ENCODE assay signal across 18 mouse cellular contexts in genomic region chr16:35233329-35233728, GRCm38 (mm10).
DNase-seq lines count a peak whose midpoint lies in the region; ATAC-seq and TF ChIP-seq lines count a peak whose summit lies in the region.
"Had no signal": no experiment of that assay in that cellular context is flagged by ENCODE, and none has a peak within 500 bp of the region (broad histone marks: within the 10 kb centered on the region; RNA-seq: fewer than 3 reads in every experiment).

No protein-coding gene starts in this region.

- no peak overlapping the region for H3K4me3 ChIP-seq in forebrain, embryonic 16.5 days (replicated peaks; ENCODE audit: low read length)
- H3K4me3 ChIP-seq in forebrain, embryonic 10.5 days = no peak overlapping the region
- no peak overlapping the region for H3K4me3 ChIP-seq in heart, embryonic 13.5 days
- H3K4me3 ChIP-seq in heart, embryonic 11.5 days (ENCODE audit: low read depth, low read length) = no peak overlapping the region
- no peak overlapping the region for H3K4me3 ChIP-seq in layer of hippocampus, adult 2 months
- H3K4me3 ChIP-seq: embryonic facial prominence, embryonic 12.5 days; heart, adult 2 months; hindbrain, embryonic 15.5 days had no signal

- no peak for DNase-seq in forebrain, embryonic 10.5 days (ENCODE audit: extremely low spot score, low spot score)
- DNase-seq in layer of hippocampus, adult 2 months (ENCODE audit: low spot score in 2 of 2) = peak; percentile 32 to 48
- no peak for DNase-seq in layer of hippocampus, adult 11-12 months (ENCODE audit: low spot score)
- DNase-seq: adrenal gland, postnatal 14 days; cerebellum, adult 11-12 months; cerebellum, adult 9-10 months; cerebellum, postnatal 25 days; gastrocnemius, postnatal 36 days; heart, adult 2 months; kidney, adult 2 months had no signal

- no peaks in the 10 kb centered on the region for H3K9me3 ChIP-seq in forebrain, embryonic 16.5 days (ENCODE audit: control insufficient read depth, low read length)
- no peaks in the 10 kb centered on the region for H3K9me3 ChIP-seq in forebrain, embryonic 10.5 days
- H3K9me3 ChIP-seq in heart, embryonic 13.5 days = no peaks in the 10 kb centered on the region
- H3K9me3 ChIP-seq in heart, embryonic 11.5 days (replicated peaks; ENCODE audit: control insufficient read depth, low read length) = no peaks in the 10 kb centered on the region
- H3K9me3 ChIP-seq: embryonic facial prominence, embryonic 12.5 days; hindbrain, embryonic 15.5 days had no signal

- H3K36me3 ChIP-seq in forebrain, embryonic 16.5 days (ENCODE audit: control insufficient read depth, insufficient read depth) = no peaks in the 10 kb centered on the region
- no peaks in the 10 kb centered on the region for H3K36me3 ChIP-seq in forebrain, embryonic 10.5 days (replicated peaks)
- no peaks in the 10 kb centered on the region for H3K36me3 ChIP-seq in heart, embryonic 13.5 days
- no peaks in the 10 kb centered on the region for H3K36me3 ChIP-seq in heart, embryonic 11.5 days (ENCODE audit: control insufficient read depth, insufficient read depth, low read length)
- H3K36me3 ChIP-seq: embryonic facial prominence, embryonic 12.5 days; hindbrain, embryonic 15.5 days had no signal

- H3K4me1 ChIP-seq in forebrain, embryonic 16.5 days (replicated peaks; ENCODE audit: control insufficient read depth, insufficient read depth, low read length) = peaks cover 2% of the 10 kb centered on the region; the same call in 1 of the 2 replicates
- peaks cover 28% of the 10 kb centered on the region for H3K4me1 ChIP-seq in forebrain, embryonic 10.5 days
- peaks cover 70% of the 10 kb centered on the region for H3K4me1 ChIP-seq in heart, embryonic 13.5 days
- H3K4me1 ChIP-seq in heart, embryonic 11.5 days (ENCODE audit: control insufficient read depth, insufficient read depth, low read length) = peaks cover 50% of the 10 kb centered on the region

- H3K27ac ChIP-seq in forebrain, embryonic 16.5 days (ENCODE audit: low read length) = no peak overlapping the region
- no peak overlapping the region for H3K27ac ChIP-seq in forebrain, embryonic 10.5 days
- peak overlapping the region; percentile 45 for H3K27ac ChIP-seq in heart, embryonic 13.5 days (replicated peaks)
- H3K27ac ChIP-seq in heart, embryonic 11.5 days (ENCODE audit: low read depth, low read length) = no peak overlapping the region; the same call in 1 of the 2 replicates
- H3K27ac ChIP-seq in layer of hippocampus, adult 2 months = peak overlapping the region; percentile 62; the same call in 1 of the 2 replicates
- H3K27ac ChIP-seq: heart, adult 2 months; hindbrain, embryonic 15.5 days had no signal

- no peak overlapping the region for H3K9ac ChIP-seq in forebrain, embryonic 16.5 days (replicated peaks; ENCODE audit: low read depth, low read length)
- no peak overlapping the region for H3K9ac ChIP-seq in heart, embryonic 13.5 days
- H3K9ac ChIP-seq in heart, embryonic 11.5 days (ENCODE audit: low read depth, low read length) = no peak overlapping the region
- H3K9ac ChIP-seq: embryonic facial prominence, embryonic 12.5 days; hindbrain, embryonic 15.5 days had no signal

- WGBS in forebrain, embryonic 16.5 days = 76% methylated on average over 4 of the region's 4 CpGs
- 90% methylated on average over 4 of the region's 4 CpGs for WGBS in forebrain, embryonic 10.5 days
- WGBS in heart, embryonic 13.5 days = 49% methylated on average over 4 of the region's 4 CpGs
- 55% methylated on average over 4 of the region's 4 CpGs for WGBS in heart, embryonic 11.5 days (ENCODE audit: insufficient replicate concordance)

- peak; percentile 58; the same call in 1 of the 2 replicates for ATAC-seq in forebrain, embryonic 16.5 days
- no peak for ATAC-seq in heart, embryonic 13.5 days (ENCODE audit: extremely low read depth, insufficient number of reproducible peaks, low FRiP score, low TSS enrichment)
- no peak for ATAC-seq in heart, embryonic 11.5 days (replicated peaks; ENCODE audit: insufficient number of reproducible peaks, low FRiP score, low TSS enrichment)
- ATAC-seq: activated CD4-positive, CD25-positive, alpha-beta regulatory T cell, adult 4 months; intestine, embryonic 16.5 days; Patski had no signal

- H3K4me2 ChIP-seq in forebrain, embryonic 16.5 days (ENCODE audit: low read length) = no peak overlapping the region
- H3K4me2 ChIP-seq in heart, embryonic 13.5 days = no peak overlapping the region
- H3K4me2 ChIP-seq in heart, embryonic 11.5 days = no peak overlapping the region
- H3K4me2 ChIP-seq: embryonic facial prominence, embryonic 12.5 days; hindbrain, embryonic 15.5 days had no signal

- TF ChIP-seq CTCF in layer of hippocampus, adult 2 months (conservative IDR thresholded peaks at IDR 0.05) = no peak

- no peaks in the 10 kb centered on the region for H3K27me3 ChIP-seq in forebrain, embryonic 16.5 days (replicated peaks; ENCODE audit: control insufficient read depth, insufficient read depth, low read length)
- 0 out of 2 replicates have a peak, but pooled peaks cover 15% of the 10 kb centered on the region for H3K27me3 ChIP-seq in forebrain, embryonic 10.5 days (ENCODE audit: poor library complexity, severe bottlenecking)
- H3K27me3 ChIP-seq in heart, embryonic 13.5 days (replicated peaks) = peaks cover 5% of the 10 kb centered on the region
- H3K27me3 ChIP-seq in heart, embryonic 11.5 days (ENCODE audit: control insufficient read depth, insufficient read depth, low read length) = no peaks in the 10 kb centered on the region
- H3K27me3 ChIP-seq: embryonic facial prominence, embryonic 12.5 days; hindbrain, embryonic 15.5 days had no signal

Comparison
In these comparisons a context has a peak if more than half of its experiments do, and no peak if none do; other contexts are left out.
1. H3K27ac ChIP-seq: peak in heart, embryonic 13.5 days (single experiment) and layer of hippocampus, adult 2 months (single experiment); none in forebrain, embryonic 16.5 days (single experiment), forebrain, embryonic 10.5 days (single experiment) and heart, embryonic 11.5 days (single experiment).
2. DNase-seq: peak in layer of hippocampus, adult 2 months (2 of 2); none in forebrain, embryonic 10.5 days (single experiment) and layer of hippocampus, adult 11-12 months (single experiment).